Mouse (Mus musculus): ENCODE measurements around the gene Olfr1359. TPM values are rescaled to one million over a fixed set of nuclear protein-coding genes. Genes with fewer than 3 reads are reported as not detected.
"Not testable (repeated sequence)": the region's sequence is repeated elsewhere in the genome, so short reads cannot be mapped to it uniquely, and the experiment has no call there.

Olfr1359 gene
- polyA plus RNA-seq, 1 experiment from 2014 or later, result 0.31 TPM

DNA sequence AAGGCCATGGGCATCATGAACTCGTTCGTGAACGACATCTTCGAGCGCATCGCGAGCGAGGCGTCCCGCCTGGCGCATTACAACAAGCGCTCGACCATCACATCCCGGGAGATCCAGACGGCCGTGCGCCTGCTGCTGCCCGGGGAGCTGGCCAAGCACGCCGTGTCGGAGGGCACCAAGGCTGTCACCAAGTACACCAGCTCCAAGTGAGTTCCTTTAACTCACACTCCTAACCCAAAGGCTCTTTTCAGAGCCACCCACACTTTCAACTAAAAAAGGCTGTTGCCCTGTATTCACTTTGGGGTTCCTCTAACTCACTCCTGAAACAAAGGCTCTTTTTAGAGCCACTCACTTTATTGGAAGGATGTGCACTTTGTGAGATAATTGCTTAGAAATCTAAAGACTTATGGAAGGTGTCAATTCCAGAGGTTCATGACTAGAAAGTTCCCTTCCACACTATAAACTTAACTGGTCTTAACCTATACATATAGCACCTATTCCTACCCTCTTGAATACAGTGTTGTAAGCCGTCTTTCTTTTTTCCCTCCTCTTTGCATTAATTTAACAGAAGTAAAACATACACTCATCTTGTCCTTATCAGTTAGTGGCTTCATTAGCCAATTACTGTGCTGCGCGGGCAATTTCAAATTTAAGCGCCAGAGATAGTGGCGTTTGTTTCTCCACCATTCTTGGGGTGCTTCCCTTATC lies 56.5 kb downstream of the Olfr1359 start:
- peak overlapping the region; percentile 44 for H3K4me3 ChIP-seq (ENCODE audit: low read depth, low read length)
- H3K4me2 ChIP-seq (ENCODE audit: low read depth, low read length), result peak overlapping the region; percentile 76
- not testable (repeated sequence) for H3K36me3 ChIP-seq (ENCODE audit: control insufficient read depth, insufficient read depth, low read length); H3K27me3 ChIP-seq (replicated peaks; ENCODE audit: control insufficient read depth, insufficient read depth, low read length); ATAC-seq (ENCODE audit: low read depth); H3K4me1 ChIP-seq (ENCODE audit: control insufficient read depth, insufficient read depth, low read length); H3K9me3 ChIP-seq (ENCODE audit: control insufficient read depth, low read length)
- DNase-seq (ENCODE audit: low spot score), result peak; percentile 64
- H3K27ac ChIP-seq (replicated peaks; ENCODE audit: low read depth, low read length), result peak overlapping the region; percentile 92
- peak overlapping the region; percentile 67 for H3K9ac ChIP-seq (ENCODE audit: low read depth, low read length)
- WGBS, result 0% methylated on average over 14 of the region's 26 CpGs

DNA sequence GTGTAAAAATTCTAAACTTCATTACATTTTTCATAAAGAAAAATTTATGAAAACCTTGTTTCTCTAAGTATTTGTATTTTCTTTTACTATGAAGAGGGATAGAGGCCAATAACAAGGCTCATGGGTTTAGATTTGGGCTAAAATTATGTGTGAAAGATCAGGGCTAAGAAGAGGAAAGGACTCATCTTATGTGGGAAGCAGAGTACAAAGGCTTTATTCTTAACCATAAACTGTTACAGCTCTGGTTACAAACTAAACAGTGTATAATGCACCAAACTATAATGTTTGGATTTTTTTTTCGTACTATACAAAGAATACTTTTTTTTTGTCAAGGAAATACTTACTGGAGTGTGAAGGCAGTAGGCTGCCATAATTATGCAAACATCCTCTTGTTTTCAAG lies 57.8 kb downstream of the Olfr1359 start:
- Histone ChIP-seq H3K4me2 (ENCODE audit: low read depth, low read length) (peak overlapping the region; percentile 65), H3K27ac (replicated peaks; ENCODE audit: low read depth, low read length) (no peak overlapping the region), H3K27me3 (replicated peaks; ENCODE audit: control insufficient read depth, insufficient read depth, low read length) (no peaks in the 10 kb centered on the region), H3K4me1 (ENCODE audit: control insufficient read depth, insufficient read depth, low read length) (peaks cover 7% of the 10 kb centered on the region; the same call in 1 of the 2 replicates), H3K9ac (ENCODE audit: low read depth, low read length) (no peak overlapping the region; the same call in 1 of the 2 replicates), H3K36me3 (ENCODE audit: control insufficient read depth, insufficient read depth, low read length) (no peaks in the 10 kb centered on the region), H3K4me3 (ENCODE audit: low read depth, low read length) (no peak overlapping the region; the same call in 1 of the 2 replicates), H3K9me3 (ENCODE audit: control insufficient read depth, low read length) (no peaks in the 10 kb centered on the region)
- ATAC-seq (ENCODE audit: low read depth) (no peak), DNase-seq (ENCODE audit: low spot score) (no peak)
- WGBS, result 52% methylated on average over 1 of the region's 1 CpGs

Small RNA genes lying within 50 kb of the gene (microRNA-seq; reads per million reads assigned to microRNA genes)
- gene Gm44357 (ENCODE audit: borderline number of aligned reads), result not detected
- not detected for gene Gm44367 (ENCODE audit: borderline number of aligned reads)
- gene Gm44454 (ENCODE audit: borderline number of aligned reads), result not detected

Other genes starting within 250 kb of the Olfr1359 start
- 14.1 and 14.9 TPM in 2 replicates for gene Zscan26, start 244.4 kb upstream of the Olfr1359 start, polyA plus RNA-seq (2014; fragmentation: Nextera tagmentation; extraction: Ambion mirVana)
- gene Nkapl, start 229.6 kb upstream of the Olfr1359 start, polyA plus RNA-seq (2014; fragmentation: Nextera tagmentation; extraction: Ambion mirVana), result 2.7 and 2.9 TPM in 2 replicates
- 3.3 and 3.4 TPM in 2 replicates for gene Zkscan4, start 219.2 kb upstream of the Olfr1359 start, polyA plus RNA-seq (2014; fragmentation: Nextera tagmentation; extraction: Ambion mirVana)
- gene Gm10065, start 218.7 kb upstream of the Olfr1359 start, polyA plus RNA-seq (2014; fragmentation: Nextera tagmentation; extraction: Ambion mirVana), result not detected in 2 replicates
- gene AK157302, start 202.9 kb upstream of the Olfr1359 start, polyA plus RNA-seq (2014; fragmentation: Nextera tagmentation; extraction: Ambion mirVana), result 0.11 and 0.79 TPM in 2 replicates
- gene Gm11273, start 196.7 kb upstream of the Olfr1359 start, polyA plus RNA-seq (2014; fragmentation: Nextera tagmentation; extraction: Ambion mirVana), result 5.9 and 6.8 TPM in 2 replicates
- gene Zkscan8, start 167.0 kb upstream of the Olfr1359 start, polyA plus RNA-seq (2014; fragmentation: Nextera tagmentation; extraction: Ambion mirVana), result 8.5 and 9.8 TPM in 2 replicates
- 0.14 and 0.28 TPM in 2 replicates for gene Olfr1366, start 155.3 kb upstream of the Olfr1359 start, polyA plus RNA-seq (2014; fragmentation: Nextera tagmentation; extraction: Ambion mirVana)
- gene Olfr1535, start 138.2 kb upstream of the Olfr1359 start, polyA plus RNA-seq (2014; fragmentation: Nextera tagmentation; extraction: Ambion mirVana), result 0.12 TPM in 1 of 2 replicates, not detected in the other
- not detected in 2 replicates for gene Olfr1364, start 116.4 kb upstream of the Olfr1359 start, polyA plus RNA-seq (2014; fragmentation: Nextera tagmentation; extraction: Ambion mirVana)
- not detected in 2 replicates for gene Olfr1362, start 84.1 kb upstream of the Olfr1359 start, polyA plus RNA-seq (2014; fragmentation: Nextera tagmentation; extraction: Ambion mirVana)
- not detected in 2 replicates for gene Olfr11, start 55.6 kb upstream of the Olfr1359 start, polyA plus RNA-seq (2014; fragmentation: Nextera tagmentation; extraction: Ambion mirVana)
- gene Olfr1361, start 34.7 kb upstream of the Olfr1359 start, polyA plus RNA-seq (2014; fragmentation: Nextera tagmentation; extraction: Ambion mirVana), result 0.12 and 0.25 TPM in 2 replicates
- gene Olfr1360, start 20.7 kb upstream of the Olfr1359 start, polyA plus RNA-seq (2014; fragmentation: Nextera tagmentation; extraction: Ambion mirVana), result not detected in 2 replicates
- gene Hist1h2bl, start 18.0 kb downstream of the Olfr1359 start, polyA plus RNA-seq (2014; fragmentation: Nextera tagmentation; extraction: Ambion mirVana), result 1.4 and 1.8 TPM in 2 replicates
- gene Hist1h2ai, start 18.3 kb downstream of the Olfr1359 start, polyA plus RNA-seq (2014; fragmentation: Nextera tagmentation; extraction: Ambion mirVana), result 10.8 and 14.8 TPM in 2 replicates
- 9.5 and 9.6 TPM in 2 replicates for gene Hist1h3h, start 19.5 kb downstream of the Olfr1359 start, polyA plus RNA-seq (2014; fragmentation: Nextera tagmentation; extraction: Ambion mirVana)
- 2.2 and 2.9 TPM in 2 replicates for gene Hist1h2bm, start 23.9 kb downstream of the Olfr1359 start, polyA plus RNA-seq (2014; fragmentation: Nextera tagmentation; extraction: Ambion mirVana)
- gene Hist1h4j, start 37.0 kb downstream of the Olfr1359 start, polyA plus RNA-seq (2014; fragmentation: Nextera tagmentation; extraction: Ambion mirVana), result 1.2 TPM in 2 replicates
- 3.8 and 6.2 TPM in 2 replicates for gene Hist1h4k, start 52.4 kb downstream of the Olfr1359 start, polyA plus RNA-seq (2014; fragmentation: Nextera tagmentation; extraction: Ambion mirVana)
- gene Hist1h2ak, start 55.7 kb downstream of the Olfr1359 start, polyA plus RNA-seq (2014; fragmentation: Nextera tagmentation; extraction: Ambion mirVana), result 5.5 and 8.4 TPM in 2 replicates
- gene Hist1h2bn, start 56.0 kb downstream of the Olfr1359 start, polyA plus RNA-seq (2014; fragmentation: Nextera tagmentation; extraction: Ambion mirVana), result 3.5 and 4.1 TPM in 2 replicates
- gene Hist1h1b, start 82.5 kb downstream of the Olfr1359 start, polyA plus RNA-seq (2014; fragmentation: Nextera tagmentation; extraction: Ambion mirVana), result 10.0 and 11.8 TPM in 2 replicates
- gene Hist1h3i, start 85.3 kb downstream of the Olfr1359 start, polyA plus RNA-seq (2014; fragmentation: Nextera tagmentation; extraction: Ambion mirVana), result 127 and 141 TPM in 2 replicates
- gene Hist1h2an, start 89.1 kb downstream of the Olfr1359 start, polyA plus RNA-seq (2014; fragmentation: Nextera tagmentation; extraction: Ambion mirVana), result 6.0 and 6.4 TPM in 2 replicates
- 0.56 and 0.61 TPM in 2 replicates for gene Hist1h2bp, start 89.3 kb downstream of the Olfr1359 start, polyA plus RNA-seq (2014; fragmentation: Nextera tagmentation; extraction: Ambion mirVana)
- 13.6 and 14.1 TPM in 2 replicates for gene Hist1h2bq, start 112.1 kb downstream of the Olfr1359 start, polyA plus RNA-seq (2014; fragmentation: Nextera tagmentation; extraction: Ambion mirVana)
- gene Hist1h2ao, start 112.4 kb downstream of the Olfr1359 start, polyA plus RNA-seq (2014; fragmentation: Nextera tagmentation; extraction: Ambion mirVana), result not detected in 2 replicates
- gene Hist1h4m, start 113.6 kb downstream of the Olfr1359 start, polyA plus RNA-seq (2014; fragmentation: Nextera tagmentation; extraction: Ambion mirVana), result not detected in 2 replicates
- gene Hist1h4n, start 134.1 kb downstream of the Olfr1359 start, polyA plus RNA-seq (2014; fragmentation: Nextera tagmentation; extraction: Ambion mirVana), result 14.1 and 16.4 TPM in 2 replicates
- gene Hist1h2ap, start 135.4 kb downstream of the Olfr1359 start, polyA plus RNA-seq (2014; fragmentation: Nextera tagmentation; extraction: Ambion mirVana), result 2,692 and 2,964 TPM in 2 replicates
- 13.5 and 14.4 TPM in 2 replicates for gene Hist1h2br, start 135.6 kb downstream of the Olfr1359 start, polyA plus RNA-seq (2014; fragmentation: Nextera tagmentation; extraction: Ambion mirVana)
- gene Zfp184, start 247.0 kb downstream of the Olfr1359 start, polyA plus RNA-seq (2014; fragmentation: Nextera tagmentation; extraction: Ambion mirVana), result 7.6 and 8.9 TPM in 2 replicates